Mouse (Mus musculus) forebrain, embryonic 12.5 days (tissue): ENCODE results near the gene Zgpat. TPM values are rescaled to one million over a fixed set of nuclear protein-coding genes. Genes with fewer than 3 reads are reported as not detected.

Source experiments
- ATAC-seq: fragments of 200-750 bp; cut with Nextera tagmentation; 2 replicates; pipeline ENCODE4 v1.8.0; 2017; ENCODE audit warnings: moderate TSS enrichment; ENCODE audit not compliant: low FRiP score
- H3K27ac ChIP-seq: fragments of 300-500 bp; sonication (generic); 2 replicates; pipeline ENCODE4 v1.5.1; 2016; ENCODE audit warnings: mild to moderate bottlenecking
- H3K27me3 ChIP-seq: fragments of 300-500 bp; sonication (generic); 2 replicates; pipeline ENCODE4 v1.6.1; 2016; ENCODE audit warnings: mild to moderate bottlenecking
- H3K36me3 ChIP-seq: fragments of 300-500 bp; sonication (generic); replicated peaks from 2 replicates; pipeline ENCODE4 v1.6.1; 2016; ENCODE audit warnings: mild to moderate bottlenecking
- H3K4me1 ChIP-seq: fragments of 300-500 bp; sonication (generic); 2 replicates; pipeline ENCODE4 v1.6.1; 2016
- H3K4me2 ChIP-seq: fragments of 300-500 bp; sonication (generic); 2 replicates; pipeline ENCODE4 v1.6.1; 2016; ENCODE audit warnings: mild to moderate bottlenecking, moderate library complexity
- H3K4me3 ChIP-seq: fragments of 300-500 bp; sonication (generic); replicated peaks from 2 replicates; pipeline ENCODE4 v1.5.1; 2016; ENCODE audit warnings: mild to moderate bottlenecking
- H3K9ac ChIP-seq: fragments of 300-500 bp; sonication (generic); 2 replicates; pipeline ENCODE4 v1.6.1; 2016; ENCODE audit warnings: mild to moderate bottlenecking
- H3K9me3 ChIP-seq: fragments of 300-500 bp; sonication (generic); 2 replicates; pipeline ENCODE4 v1.6.1; 2016
- WGBS: fragments of 180-500 bp; shearing (Covaris S2); methylation state at CpG from one replicate; pipeline ENCODE4 v1.1.7; 2016; 5-methylcytosine and 5-hydroxymethylcytosine counted together
- polyA plus RNA-seq: library from polyadenylated mRNA; unstranded; fragments of >200 nt; fragmentation: Nextera tagmentation; extraction: Ambion mirVana; gene quantifications from 2 replicates; pipeline ENCODE4 v1.2.1, GENCODE M21; 2016

Zgpat gene
- polyA plus RNA-seq, 1 experiment from 2014 or later: 62.4 TPM

DNA sequence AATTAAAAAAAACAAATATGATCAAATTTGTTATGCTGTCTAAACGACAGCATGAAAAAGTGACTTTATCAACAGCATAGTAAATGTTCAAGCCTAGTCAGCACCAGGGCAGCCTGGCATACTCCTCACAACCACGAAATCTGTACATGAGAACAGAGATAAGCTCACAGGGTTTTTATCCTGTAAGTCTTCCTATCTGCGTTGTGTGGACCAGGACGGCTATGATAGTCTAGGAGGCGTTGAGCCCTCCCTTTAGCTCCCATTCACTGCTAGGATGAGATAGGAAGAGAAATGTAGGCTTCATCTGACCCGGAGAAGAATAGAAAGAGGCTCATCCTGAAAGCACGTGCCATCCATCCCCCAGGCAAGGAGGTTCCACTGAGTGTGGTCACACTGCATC is 54.6 kb downstream of the Zgpat start:
- Histone ChIP-seq H3K4me3 (no peak overlapping the region), H3K27ac (no peak overlapping the region), H3K27me3 (no peaks in the 10 kb centered on the region), H3K4me1 (no peaks in the 10 kb centered on the region), H3K9me3 (no peaks in the 10 kb centered on the region), H3K36me3 (peaks cover 22% of the 10 kb centered on the region), H3K4me2 (no peak overlapping the region), H3K9ac (no peak overlapping the region)
- 85% methylated on average over 7 of the region's 7 CpGs for WGBS
- no peak for ATAC-seq

DNA sequence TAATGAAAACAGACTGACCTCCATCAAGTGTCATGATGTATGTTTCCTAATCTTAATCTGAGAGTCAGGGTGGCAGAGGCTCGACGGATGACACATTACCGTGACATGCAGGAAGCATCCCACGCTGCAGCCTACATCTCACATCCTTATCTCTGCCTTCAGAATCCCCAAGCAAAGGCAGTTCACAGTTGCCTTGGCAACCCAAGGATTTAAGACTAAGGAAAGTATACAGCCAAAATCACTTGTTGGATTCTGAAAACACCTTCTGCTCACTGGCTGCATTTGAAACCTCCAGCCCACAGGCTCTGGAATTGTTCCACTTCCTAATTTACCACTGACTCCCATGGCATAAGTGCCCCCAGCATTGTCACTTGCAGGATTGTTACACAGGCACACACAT is 55.7 kb downstream of the Zgpat start:
- ATAC-seq: no peak
- 92% methylated on average over 4 of the region's 4 CpGs for WGBS

DNA sequence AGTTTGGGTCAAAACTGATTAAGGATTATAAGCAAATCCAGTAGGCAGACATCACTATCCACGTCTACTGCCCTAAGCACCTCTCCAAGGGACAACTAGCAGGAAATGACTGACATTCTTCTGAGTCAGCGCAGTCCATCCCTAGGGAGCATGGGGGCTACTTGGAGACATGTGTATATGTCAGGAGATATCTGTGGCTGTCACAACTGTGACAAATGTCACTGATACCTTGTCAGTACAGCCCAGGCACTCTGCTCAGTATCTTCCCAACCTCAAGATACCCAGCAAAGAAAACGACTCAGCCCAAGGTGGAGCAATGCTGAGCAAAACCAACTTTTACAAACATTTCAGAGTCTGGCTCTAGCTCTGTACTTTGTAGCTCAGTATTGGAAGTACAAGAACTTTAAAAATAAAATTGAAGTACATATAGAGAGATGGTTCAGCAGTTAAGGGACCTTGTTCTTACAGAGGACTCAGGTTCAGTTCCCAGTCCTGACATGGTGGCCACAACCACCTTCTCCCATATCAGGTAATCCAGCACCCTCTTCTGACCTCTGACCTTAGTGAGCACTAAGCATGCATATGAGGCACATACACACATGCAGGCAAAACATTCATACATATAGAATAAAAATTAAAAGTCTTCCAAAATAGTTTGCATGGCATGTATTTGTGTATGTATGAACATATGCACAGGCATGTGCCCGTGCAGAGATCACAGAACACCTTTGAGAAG is 56.3 kb downstream of the Zgpat start:
- no peaks in the 10 kb centered on the region for H3K9me3 ChIP-seq
- no peaks in the 10 kb centered on the region for H3K4me1 ChIP-seq
- ATAC-seq: no peak
- H3K27ac ChIP-seq: no peak overlapping the region
- H3K9ac ChIP-seq: no peak overlapping the region
- no peak overlapping the region for H3K4me3 ChIP-seq
- 85% methylated on average over 4 of the region's 4 CpGs for WGBS
- H3K4me2 ChIP-seq: no peak overlapping the region
- H3K36me3 ChIP-seq: peaks cover 22% of the 10 kb centered on the region
- H3K27me3 ChIP-seq: no peaks in the 10 kb centered on the region

More for the DNA sequence above, 55.7 kb downstream of the Zgpat start:
- H3K36me3 ChIP-seq: peaks cover 22% of the 10 kb centered on the region
- H3K27ac ChIP-seq: no peak overlapping the region
- H3K9me3 ChIP-seq: no peaks in the 10 kb centered on the region
- H3K4me1 ChIP-seq: no peaks in the 10 kb centered on the region
- no peak overlapping the region for H3K9ac ChIP-seq
- H3K27me3 ChIP-seq: no peaks in the 10 kb centered on the region
- H3K4me3 ChIP-seq: no peak overlapping the region
- no peak overlapping the region for H3K4me2 ChIP-seq

DNA sequence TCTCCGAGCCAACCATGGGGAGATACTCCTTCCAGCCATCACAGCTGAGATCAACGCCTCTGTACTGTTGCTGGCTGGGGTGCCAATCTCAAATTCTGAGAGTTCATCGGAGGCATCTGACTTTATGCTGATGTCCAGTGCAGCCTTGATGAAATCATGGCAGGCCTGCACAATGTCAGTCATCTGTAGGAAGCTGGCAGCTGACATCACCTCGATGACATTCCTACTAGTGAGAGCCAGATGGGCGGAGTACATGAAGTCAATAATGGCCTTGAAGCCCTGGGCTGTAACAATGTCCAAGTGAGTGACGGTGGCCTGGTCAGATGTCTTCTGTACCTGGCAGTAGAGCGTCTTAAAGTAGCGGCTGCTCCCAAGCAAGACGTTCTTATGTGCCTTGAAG is 59.1 kb downstream of the Zgpat start:
- Histone ChIP-seq H3K27me3 (no peaks in the 10 kb centered on the region), H3K27ac (no peak overlapping the region), H3K9ac (no peak overlapping the region), H3K4me2 (no peak overlapping the region), H3K4me3 (no peak overlapping the region), H3K36me3 (peaks cover 22% of the 10 kb centered on the region), H3K4me1 (no peaks in the 10 kb centered on the region), H3K9me3 (no peaks in the 10 kb centered on the region)
- no peak for ATAC-seq
- WGBS: 93% methylated on average over 9 of the region's 9 CpGs

Other genes starting within 250 kb of the Zgpat start
- gene Kcnq2, start 229.6 kb upstream of the Zgpat start, polyA plus RNA-seq: 28.6 and 30.0 TPM in 2 replicates
- gene Eef1a2, start 207.9 kb upstream of the Zgpat start, polyA plus RNA-seq: 1.1 and 1.4 TPM in 2 replicates
- gene Ppdpf, start 177.7 kb upstream of the Zgpat start, polyA plus RNA-seq: 483 and 484 TPM in 2 replicates
- gene Ptk6, start 162.1 kb upstream of the Zgpat start, polyA plus RNA-seq: not detected in 2 replicates
- not detected in 2 replicates for gene Srms, start 151.7 kb upstream of the Zgpat start, polyA plus RNA-seq
- 0.17 TPM in 1 of 2 replicates, not detected in the other for gene Fndc11, start 144.9 kb upstream of the Zgpat start, polyA plus RNA-seq
- gene Helz2, start 122.9 kb upstream of the Zgpat start, polyA plus RNA-seq: 0.47 TPM in 2 replicates
- gene Gmeb2, start 76.9 kb upstream of the Zgpat start, polyA plus RNA-seq: 22.3 and 24.2 TPM in 2 replicates
- 360 and 385 TPM in 2 replicates for gene Stmn3, start 50.4 kb upstream of the Zgpat start, polyA plus RNA-seq
- gene Rtel1, start 45.2 kb upstream of the Zgpat start, polyA plus RNA-seq: 59.1 and 67.3 TPM in 2 replicates
- 83.6 and 86.4 TPM in 2 replicates for gene Arfrp1, start 476 bp downstream of the Zgpat start, polyA plus RNA-seq
- gene Lime1, start 15.2 kb downstream of the Zgpat start, polyA plus RNA-seq: 33.9 and 34.5 TPM in 2 replicates
- gene Zbtb46, start 94.5 kb downstream of the Zgpat start, polyA plus RNA-seq: 14.4 and 16.1 TPM in 2 replicates
- gene Abhd16b, start 128.3 kb downstream of the Zgpat start, polyA plus RNA-seq: 0.10 TPM in 1 of 2 replicates, not detected in the other
- gene Tpd52l2, start 132.2 kb downstream of the Zgpat start, polyA plus RNA-seq: 133 and 134 TPM in 2 replicates
- gene Dnajc5, start 155.6 kb downstream of the Zgpat start, polyA plus RNA-seq: 129 and 134 TPM in 2 replicates
- gene Uckl1, start 220.0 kb downstream of the Zgpat start, polyA plus RNA-seq: 50.7 and 50.8 TPM in 2 replicates
- gene Prpf6, start 226.9 kb downstream of the Zgpat start, polyA plus RNA-seq: 75.6 and 76.9 TPM in 2 replicates
- 70.9 and 74.5 TPM in 2 replicates for gene Zfp512b, start 227.9 kb downstream of the Zgpat start, polyA plus RNA-seq
- gene Samd10, start 234.3 kb downstream of the Zgpat start, polyA plus RNA-seq: 71.3 and 73.8 TPM in 2 replicates